9 mouse cellular contexts compared by ENCODE assay signal in the genomic region with DNA sequence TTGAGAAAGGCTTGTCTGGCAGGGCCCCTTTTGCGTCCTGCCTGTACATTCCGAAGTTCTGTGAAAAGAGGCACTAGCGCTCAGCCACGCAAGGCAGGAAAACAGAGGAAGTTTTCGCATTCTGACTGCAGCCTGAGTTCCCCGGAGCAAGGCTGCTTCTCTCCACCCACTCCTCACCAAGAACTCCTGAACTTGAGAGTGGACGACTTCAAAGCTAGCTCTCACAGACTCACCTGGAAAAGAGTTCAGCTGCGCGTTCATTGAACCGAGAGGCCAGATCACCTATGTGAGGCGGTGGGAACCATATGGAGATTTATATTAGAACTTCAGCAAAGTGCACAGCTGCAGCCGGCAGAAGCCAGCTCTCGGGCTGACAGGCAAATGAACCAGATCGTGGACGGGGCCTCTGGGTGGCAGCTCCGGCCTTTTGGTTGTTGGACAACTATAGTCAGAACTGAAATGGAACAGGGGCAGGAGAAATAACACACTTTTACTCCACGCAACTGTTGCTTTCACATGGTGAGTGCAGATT.
DNase-seq lines count a peak whose midpoint lies in the region; ATAC-seq and TF ChIP-seq lines count a peak whose summit lies in the region.
"Had no signal": no experiment of that assay in that cellular context is flagged by ENCODE, and none has a peak within 500 bp of the region (broad histone marks: within the 10 kb centered on the region; RNA-seq: fewer than 3 reads in every experiment).

No protein-coding gene starts in this region.

- peaks cover 10% of the 10 kb centered on the region; the same call in 1 of the 2 replicates for H3K36me3 ChIP-seq in forebrain, embryonic 13.5 days (ENCODE audit: poor library complexity, severe bottlenecking)
- 0 out of 2 replicates have a peak, but pooled peaks cover 7% of the 10 kb centered on the region for H3K36me3 ChIP-seq in heart, postnatal 0 days (replicated peaks; ENCODE audit: control insufficient read depth, insufficient read depth, low read length)
- H3K36me3 ChIP-seq in liver, embryonic 14.5 days (replicated peaks; ENCODE audit: control insufficient read depth, insufficient read depth, low read depth): no peaks in the 10 kb centered on the region
- H3K36me3 ChIP-seq in stomach, postnatal 0 days (ENCODE audit: control insufficient read depth, insufficient read depth, low read length): no peaks in the 10 kb centered on the region

- H3K4me3 ChIP-seq in forebrain, embryonic 13.5 days: peak overlapping the region; percentile 53
- H3K4me3 ChIP-seq in heart, postnatal 0 days (ENCODE audit: low read depth, low read length): peak overlapping the region; percentile 56
- H3K4me3 ChIP-seq in liver, embryonic 14.5 days (ENCODE audit: insufficient read depth in 1 of 2, low read depth in 2 of 2, low read length in 2 of 2): peak overlapping the region; percentile 46 to 64
- H3K4me3 ChIP-seq in stomach, postnatal 0 days (ENCODE audit: low read depth, low read length): peak overlapping the region; percentile 52

- peak overlapping the region; percentile 80 for H3K9ac ChIP-seq in forebrain, embryonic 13.5 days
- H3K9ac ChIP-seq in heart, postnatal 0 days (replicated peaks; ENCODE audit: low read depth, low read length): peak overlapping the region; percentile 76
- H3K9ac ChIP-seq in liver, embryonic 14.5 days (replicated peaks): no peak overlapping the region; the same call in 1 of the 2 replicates
- H3K9ac ChIP-seq in stomach, postnatal 0 days (ENCODE audit: low read length): peak overlapping the region; percentile 79

- WGBS in forebrain, embryonic 13.5 days: 3% methylated on average over 17 of the region's 17 CpGs
- 1% methylated on average over 17 of the region's 17 CpGs for WGBS in heart, postnatal 0 days
- WGBS in liver, embryonic 14.5 days (ENCODE audit: insufficient replicate concordance): 28% methylated on average over 17 of the region's 17 CpGs
- under 1% methylated on average over 17 of the region's 17 CpGs for WGBS in stomach, postnatal 0 days

- H3K27me3 ChIP-seq in forebrain, embryonic 13.5 days: no peaks in the 10 kb centered on the region
- no peaks in the 10 kb centered on the region for H3K27me3 ChIP-seq in heart, postnatal 0 days (ENCODE audit: control insufficient read depth, insufficient read depth, low read length)
- no peaks in the 10 kb centered on the region for H3K27me3 ChIP-seq in liver, embryonic 14.5 days (ENCODE audit: control insufficient read depth, insufficient read depth, low read length)
- no peaks in the 10 kb centered on the region for H3K27me3 ChIP-seq in stomach, postnatal 0 days (ENCODE audit: control insufficient read depth, insufficient read depth, low read length)
- H3K27me3 ChIP-seq: CH12.LX had no signal

- H3K4me2 ChIP-seq in forebrain, embryonic 13.5 days: peak overlapping the region; percentile 60
- peak overlapping the region; percentile 66 for H3K4me2 ChIP-seq in heart, postnatal 0 days (ENCODE audit: low read depth, low read length)
- H3K4me2 ChIP-seq in liver, embryonic 14.5 days (ENCODE audit: low read depth): peak overlapping the region; percentile 45
- H3K4me2 ChIP-seq in stomach, postnatal 0 days (replicated peaks; ENCODE audit: low read depth): peak overlapping the region; percentile 64

- peak; percentile 41 for DNase-seq in layer of hippocampus, adult 11-12 months (ENCODE audit: low spot score)
- no peak for DNase-seq in layer of hippocampus, adult 9-10 months (ENCODE audit: low spot score)
- DNase-seq in heart, postnatal 0 days (ENCODE audit: low spot score): peak; percentile 71
- DNase-seq in kidney, postnatal 14 days: peak; percentile 79
- DNase-seq in liver, embryonic 14.5 days (ENCODE audit: low read depth in 3 of 3, low spot score in 3 of 3): no peak
- peak; percentile 64 for DNase-seq in stomach, postnatal 0 days (ENCODE audit: low spot score)

- peak overlapping the region; percentile 93 for H3K27ac ChIP-seq in forebrain, embryonic 13.5 days
- H3K27ac ChIP-seq in heart, postnatal 0 days (ENCODE audit: low read depth): peak overlapping the region; percentile 91
- H3K27ac ChIP-seq in liver, embryonic 14.5 days: peak overlapping the region; percentile 24; the same call in 1 of the 2 replicates
- H3K27ac ChIP-seq in stomach, postnatal 0 days (replicated peaks): peak overlapping the region; percentile 98

- no peaks in the 10 kb centered on the region for H3K9me3 ChIP-seq in forebrain, embryonic 13.5 days (replicated peaks)
- no peaks in the 10 kb centered on the region for H3K9me3 ChIP-seq in heart, postnatal 0 days (replicated peaks; ENCODE audit: control insufficient read depth, low read length)
- no peaks in the 10 kb centered on the region for H3K9me3 ChIP-seq in liver, embryonic 14.5 days (ENCODE audit: control insufficient read depth, low read length)
- no peaks in the 10 kb centered on the region for H3K9me3 ChIP-seq in stomach, postnatal 0 days (ENCODE audit: control insufficient read depth, low read length)

- peaks cover 40% of the 10 kb centered on the region for H3K4me1 ChIP-seq in forebrain, embryonic 13.5 days
- H3K4me1 ChIP-seq in heart, postnatal 0 days (ENCODE audit: control insufficient read depth, insufficient read depth): no peaks in the 10 kb centered on the region
- no peaks in the 10 kb centered on the region for H3K4me1 ChIP-seq in liver, embryonic 14.5 days (replicated peaks; ENCODE audit: control insufficient read depth in 2 of 2, insufficient read depth in 2 of 2, low read length in 1 of 2)
- no peaks in the 10 kb centered on the region for H3K4me1 ChIP-seq in stomach, postnatal 0 days (replicated peaks; ENCODE audit: control insufficient read depth, insufficient read depth)

- peak; percentile 65 for ATAC-seq in forebrain, embryonic 13.5 days
- ATAC-seq in heart, postnatal 0 days (ENCODE audit: insufficient read depth, low read depth): peak; percentile 73
- peak; percentile 41 for ATAC-seq in liver, embryonic 14.5 days (ENCODE audit: insufficient read depth)
- ATAC-seq in monocyte, adult 5-6 weeks (replicated peaks; ENCODE audit: insufficient number of reproducible peaks, low FRiP score, low TSS enrichment, poor library complexity, severe bottlenecking): peak; percentile 47; the same call in 1 of the 2 replicates
- ATAC-seq in stomach, postnatal 0 days (ENCODE audit: low FRiP score, low TSS enrichment): peak; percentile 53

- no peak for TF ChIP-seq EP300 in heart, postnatal 0 days (IDR thresholded peaks at IDR 0.05; ENCODE audit: low read depth)
- no peak for TF ChIP-seq EP300 in liver, embryonic 14.5 days (IDR thresholded peaks at IDR 0.05; ENCODE audit: low read depth)
- no peak for TF ChIP-seq EP300 in stomach, postnatal 0 days (optimal IDR thresholded peaks at IDR 0.05)

- no peak; the same call in 1 of the 2 replicates for TF ChIP-seq CTCF in heart, postnatal 0 days (IDR thresholded peaks at IDR 0.05; ENCODE audit: low read depth)
- TF ChIP-seq CTCF in liver, embryonic 14.5 days (IDR thresholded peaks at IDR 0.05; ENCODE audit: low read depth): no peak; the same call in 1 of the 2 replicates
- TF ChIP-seq CTCF in stomach, postnatal 0 days (IDR thresholded peaks at IDR 0.05; ENCODE audit: low read depth): peak; percentile 30

Comparison
In these comparisons a context has a peak if more than half of its experiments do, and no peak if none do; other contexts are left out.
1. DNase-seq: peak in layer of hippocampus, adult 11-12 months (single experiment), heart, postnatal 0 days (single experiment), kidney, postnatal 14 days (single experiment) and stomach, postnatal 0 days (single experiment); none in layer of hippocampus, adult 9-10 months (single experiment) and liver, embryonic 14.5 days (0 of 3).
2. H3K27ac ChIP-seq: peak in every context shown above with its lines; median percentile 98 in stomach, postnatal 0 days; 93 in forebrain, embryonic 13.5 days; 91 in heart, postnatal 0 days; 24 in liver, embryonic 14.5 days.
3. Peak in every context shown above with its lines, with median percentiles within 50 percentile points of each other: ATAC-seq, H3K4me2 ChIP-seq and H3K4me3 ChIP-seq.